Mouse (Mus musculus): ENCODE measurements around the gene Slc2a3. TPM values are rescaled to one million over a fixed set of nuclear protein-coding genes. Genes with fewer than 3 reads are reported as not detected.

The Slc2a3 gene
- 57.0 and 57.4 TPM in 2 replicates for polyA plus RNA-seq (2015; fragmentation: Nextera tagmentation; extraction: Ambion mirVana)

DNA sequence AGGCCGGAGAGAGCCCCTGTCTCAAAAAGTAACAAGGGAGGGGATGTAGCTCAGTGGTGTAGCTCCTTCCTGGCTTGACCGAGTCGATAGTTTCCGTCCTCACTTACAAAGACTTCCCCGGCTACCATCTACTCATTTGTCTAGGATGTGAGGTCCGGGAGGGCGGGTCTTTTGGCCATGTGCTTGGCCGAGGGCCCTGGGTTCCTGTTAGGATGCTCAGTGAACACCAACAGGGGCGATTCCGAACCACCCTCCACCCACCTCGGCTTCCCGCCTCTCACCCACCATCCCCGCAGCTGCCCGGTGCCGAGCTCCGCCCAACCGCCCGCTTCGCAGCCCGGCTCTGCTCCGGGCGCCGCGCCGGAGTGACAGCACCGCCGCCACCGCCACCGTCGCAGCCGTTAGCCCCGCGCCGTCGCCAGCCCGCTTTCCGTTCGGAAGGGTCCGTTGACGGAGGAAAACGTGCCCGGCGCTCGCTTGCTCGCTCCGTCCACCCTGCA, at the start of gene Slc2a3:
Gene Slc2a3, minus strand, starts transcription at position 340 of the 500 bp plus-strand sequence.
- under 1% methylated on average over 45 of the region's 46 CpGs for WGBS
- ATAC-seq, result peak; percentile 82
- peaks cover 2% of the 10 kb centered on the region for H3K4me1 ChIP-seq (ENCODE audit: control insufficient read depth, insufficient read depth, low read depth, low read length)
- peak within 1 kb of the TSS; percentile 83 for H3K9ac ChIP-seq (ENCODE audit: low read depth, low read length)
- H3K27me3 ChIP-seq (replicated peaks; ENCODE audit: control insufficient read depth, insufficient read depth, low read length), result no peaks in the 10 kb centered on the region; the same call in 1 of the 2 replicates
- H3K36me3 ChIP-seq (ENCODE audit: control insufficient read depth, insufficient read depth, low read length), result no peaks in the 10 kb centered on the region
- H3K4me3 ChIP-seq (ENCODE audit: low read length), result peak within 1 kb of the TSS; percentile 56
- no peaks in the 10 kb centered on the region for H3K9me3 ChIP-seq (ENCODE audit: control insufficient read depth, low read length)
- H3K4me2 ChIP-seq (ENCODE audit: low read length), result peak within 1 kb of the TSS; percentile 95
- peak within 1 kb of the TSS; percentile 78 for H3K27ac ChIP-seq (ENCODE audit: low read depth, low read length)

DNA sequence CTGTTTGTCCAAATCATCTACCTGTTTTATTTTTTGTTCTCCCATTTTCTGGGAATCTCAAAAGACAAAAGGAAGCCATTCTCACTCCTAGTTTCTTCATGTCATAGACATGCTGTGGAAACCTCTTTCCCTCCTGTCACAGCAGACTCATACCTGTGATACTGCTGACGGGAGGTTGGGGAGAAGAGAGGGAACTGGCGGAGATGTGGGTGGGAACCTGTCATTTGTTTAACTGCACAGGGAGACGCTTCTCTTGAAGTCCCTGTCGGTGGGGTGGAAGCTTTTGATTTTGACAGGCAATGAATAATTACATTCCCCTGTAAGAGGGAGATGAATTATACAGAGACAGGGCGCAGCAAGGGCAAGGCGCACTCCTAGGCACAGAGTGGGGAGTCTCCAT, 42.3 kb upstream of the Slc2a3 start:
- no peak for ATAC-seq

DNA sequence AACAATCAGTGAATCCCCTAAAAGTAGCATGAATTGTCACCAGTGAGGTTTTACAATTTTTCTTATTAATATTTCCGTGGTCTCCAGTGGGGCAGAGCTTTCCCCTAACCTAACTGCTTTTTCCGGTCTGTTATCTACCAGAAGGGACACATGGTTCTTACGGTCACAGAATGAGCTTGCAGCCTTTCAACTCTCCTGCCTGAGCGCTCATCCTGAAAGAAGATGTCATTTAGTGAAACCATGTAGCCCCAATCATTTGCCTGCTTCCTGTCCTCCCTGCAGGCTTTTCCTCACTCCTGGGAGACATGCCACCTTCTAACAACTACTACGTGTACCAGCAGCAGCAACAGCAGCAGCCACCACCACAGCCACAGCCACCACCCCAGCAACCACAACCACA, 36.1 kb upstream of the Slc2a3 start:
- Histone ChIP-seq H3K4me1 (ENCODE audit: control insufficient read depth, insufficient read depth, low read depth, low read length) (no peaks in the 10 kb centered on the region), H3K4me3 (ENCODE audit: low read length) (no peak overlapping the region), H3K9me3 (ENCODE audit: control insufficient read depth, low read length) (peaks cover 5% of the 10 kb centered on the region), H3K27ac (ENCODE audit: low read depth, low read length) (no peak overlapping the region), H3K36me3 (ENCODE audit: control insufficient read depth, insufficient read depth, low read length) (peaks cover 61% of the 10 kb centered on the region), H3K4me2 (ENCODE audit: low read length) (no peak overlapping the region), H3K27me3 (replicated peaks; ENCODE audit: control insufficient read depth, insufficient read depth, low read length) (no peaks in the 10 kb centered on the region), H3K9ac (ENCODE audit: low read depth, low read length) (no peak overlapping the region)
- WGBS, result 80% methylated on average over 5 of the region's 5 CpGs
- no peak for ATAC-seq

More for the DNA sequence above, 42.3 kb upstream of the Slc2a3 start:
- Histone ChIP-seq H3K9ac (ENCODE audit: low read depth, low read length) (no peak overlapping the region), H3K27me3 (replicated peaks; ENCODE audit: control insufficient read depth, insufficient read depth, low read length) (no peaks in the 10 kb centered on the region), H3K27ac (ENCODE audit: low read depth, low read length) (no peak overlapping the region), H3K4me2 (ENCODE audit: low read length) (no peak overlapping the region), H3K4me3 (ENCODE audit: low read length) (no peak overlapping the region), H3K4me1 (ENCODE audit: control insufficient read depth, insufficient read depth, low read depth, low read length) (no peaks in the 10 kb centered on the region), H3K36me3 (ENCODE audit: control insufficient read depth, insufficient read depth, low read length) (peaks cover 44% of the 10 kb centered on the region), H3K9me3 (ENCODE audit: control insufficient read depth, low read length) (no peaks in the 10 kb centered on the region)
- WGBS, result 67% methylated on average over 6 of the region's 6 CpGs

DNA sequence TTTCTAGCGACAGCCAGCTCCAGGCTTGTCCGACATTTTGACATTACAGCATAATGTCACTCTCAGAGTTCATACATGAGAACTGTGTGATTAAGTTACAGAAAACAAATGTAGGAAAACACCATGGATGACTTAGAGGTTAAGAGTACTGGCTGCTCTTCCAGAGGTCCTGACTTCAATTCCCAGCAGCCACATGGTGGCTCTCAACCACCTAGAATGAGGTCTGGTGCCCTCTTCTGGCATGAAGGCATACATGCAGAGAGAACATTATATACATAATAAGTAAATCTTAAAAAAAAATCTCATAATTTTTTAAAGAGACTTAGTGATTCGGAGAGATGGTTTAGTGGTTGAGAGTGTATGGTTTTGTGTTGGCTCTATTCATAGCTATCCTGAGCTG, 35.5 kb upstream of the Slc2a3 start:
- H3K27ac ChIP-seq (ENCODE audit: low read depth, low read length), result no peak overlapping the region
- H3K27me3 ChIP-seq (replicated peaks; ENCODE audit: control insufficient read depth, insufficient read depth, low read length), result no peaks in the 10 kb centered on the region
- peaks cover 63% of the 10 kb centered on the region for H3K36me3 ChIP-seq (ENCODE audit: control insufficient read depth, insufficient read depth, low read length)
- H3K9me3 ChIP-seq (ENCODE audit: control insufficient read depth, low read length), result peaks cover 5% of the 10 kb centered on the region
- H3K9ac ChIP-seq (ENCODE audit: low read depth, low read length), result no peak overlapping the region
- ATAC-seq, result no peak
- no peak overlapping the region for H3K4me2 ChIP-seq (ENCODE audit: low read length)
- no peak overlapping the region for H3K4me3 ChIP-seq (ENCODE audit: low read length)
- 96% methylated on average over 3 of the region's 3 CpGs for WGBS
- H3K4me1 ChIP-seq (ENCODE audit: control insufficient read depth, insufficient read depth, low read depth, low read length), result no peaks in the 10 kb centered on the region

DNA sequence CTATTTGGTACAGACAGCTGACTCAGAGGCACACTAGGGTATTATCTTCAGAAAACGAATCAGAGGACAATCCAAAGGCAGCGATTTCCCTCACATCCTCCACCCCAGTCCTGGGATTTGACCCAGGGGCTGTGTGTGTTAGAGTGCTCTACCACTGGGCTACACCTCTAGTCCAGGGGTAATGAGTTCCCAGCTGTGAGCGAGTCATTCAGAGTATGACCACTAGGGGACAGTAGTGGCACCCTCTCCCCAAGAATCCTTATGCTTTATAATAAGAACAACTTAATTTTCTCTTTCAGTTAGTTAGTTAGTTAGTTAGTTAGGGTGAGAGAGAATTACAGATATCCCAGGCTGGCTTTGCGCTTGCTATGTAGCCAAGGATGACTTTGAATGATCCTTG, 32.9 kb upstream of the Slc2a3 start:
- Histone ChIP-seq H3K9ac (ENCODE audit: low read depth, low read length) (no peak overlapping the region), H3K36me3 (ENCODE audit: control insufficient read depth, insufficient read depth, low read length) (peaks cover 53% of the 10 kb centered on the region)
- no peak for ATAC-seq

DNA sequence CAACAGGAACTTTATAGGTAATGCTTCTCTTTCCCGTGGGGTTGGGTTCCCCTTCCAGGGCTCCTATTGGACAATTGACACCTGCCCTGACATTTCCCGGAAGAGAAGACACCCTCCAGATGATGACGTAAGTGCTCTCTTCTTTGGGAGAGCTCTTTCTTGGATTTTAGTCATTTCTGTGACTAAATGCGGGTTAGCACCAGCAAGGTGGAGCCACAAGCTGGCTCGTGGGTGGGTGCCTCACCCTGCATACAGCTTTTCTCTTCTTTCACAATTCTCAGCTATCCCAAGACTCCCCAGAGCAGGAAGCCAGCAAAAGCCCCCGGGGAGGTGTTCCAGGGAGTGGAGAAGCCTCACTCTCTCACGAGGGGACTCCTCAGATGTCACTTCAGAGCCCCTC, 31.4 kb upstream of the Slc2a3 start:
- Histone ChIP-seq H3K27me3 (replicated peaks; ENCODE audit: control insufficient read depth, insufficient read depth, low read length) (no peaks in the 10 kb centered on the region), H3K36me3 (ENCODE audit: control insufficient read depth, insufficient read depth, low read length) (peaks cover 39% of the 10 kb centered on the region), H3K9me3 (ENCODE audit: control insufficient read depth, low read length) (peaks cover 5% of the 10 kb centered on the region), H3K27ac (ENCODE audit: low read depth, low read length) (no peak overlapping the region), H3K4me2 (ENCODE audit: low read length) (no peak overlapping the region), H3K9ac (ENCODE audit: low read depth, low read length) (no peak overlapping the region), H3K4me3 (ENCODE audit: low read length) (no peak overlapping the region), H3K4me1 (ENCODE audit: control insufficient read depth, insufficient read depth, low read depth, low read length) (no peaks in the 10 kb centered on the region)
- 89% methylated on average over 7 of the region's 7 CpGs for WGBS
- ATAC-seq, result no peak

More for the DNA sequence above, 32.9 kb upstream of the Slc2a3 start:
- no peaks in the 10 kb centered on the region for H3K27me3 ChIP-seq (replicated peaks; ENCODE audit: control insufficient read depth, insufficient read depth, low read length)
- no peak overlapping the region for H3K4me3 ChIP-seq (ENCODE audit: low read length)
- H3K4me2 ChIP-seq (ENCODE audit: low read length), result no peak overlapping the region
- H3K9me3 ChIP-seq (ENCODE audit: control insufficient read depth, low read length), result peaks cover 5% of the 10 kb centered on the region
- WGBS, result 64% methylated on average over 4 of the region's 4 CpGs
- no peak overlapping the region for H3K27ac ChIP-seq (ENCODE audit: low read depth, low read length)
- no peaks in the 10 kb centered on the region for H3K4me1 ChIP-seq (ENCODE audit: control insufficient read depth, insufficient read depth, low read depth, low read length)

DNA sequence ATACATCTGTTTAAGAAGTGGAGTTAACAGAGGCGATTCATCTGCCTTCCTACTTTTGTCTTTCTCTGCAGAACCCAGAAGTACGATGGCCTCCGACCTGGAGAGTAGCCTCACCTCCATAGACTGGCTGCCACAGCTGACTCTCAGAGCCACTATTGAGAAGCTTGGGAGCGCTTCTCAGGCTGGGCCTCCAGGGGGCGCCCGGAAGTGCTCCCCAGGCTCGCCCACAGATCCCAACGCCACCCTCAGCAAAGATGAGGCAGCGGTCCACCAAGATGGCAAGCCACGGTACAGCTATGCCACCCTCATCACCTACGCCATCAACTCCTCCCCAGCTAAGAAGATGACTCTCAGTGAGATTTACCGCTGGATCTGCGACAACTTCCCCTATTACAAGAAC, 26.6 kb upstream of the Slc2a3 start:
- H3K27me3 ChIP-seq (replicated peaks; ENCODE audit: control insufficient read depth, insufficient read depth, low read length), result no peaks in the 10 kb centered on the region
- no peak overlapping the region for H3K27ac ChIP-seq (ENCODE audit: low read depth, low read length)
- no peaks in the 10 kb centered on the region for H3K9me3 ChIP-seq (ENCODE audit: control insufficient read depth, low read length)
- no peak for ATAC-seq
- peaks cover 11% of the 10 kb centered on the region; the same call in 1 of the 2 replicates for H3K36me3 ChIP-seq (ENCODE audit: control insufficient read depth, insufficient read depth, low read length)
- H3K4me3 ChIP-seq (ENCODE audit: low read length), result no peak overlapping the region
- peaks cover 14% of the 10 kb centered on the region for H3K4me1 ChIP-seq (ENCODE audit: control insufficient read depth, insufficient read depth, low read depth, low read length)
- no peak overlapping the region for H3K4me2 ChIP-seq (ENCODE audit: low read length)
- 43% methylated on average over 13 of the region's 13 CpGs for WGBS
- H3K9ac ChIP-seq (ENCODE audit: low read depth, low read length), result no peak overlapping the region

DNA sequence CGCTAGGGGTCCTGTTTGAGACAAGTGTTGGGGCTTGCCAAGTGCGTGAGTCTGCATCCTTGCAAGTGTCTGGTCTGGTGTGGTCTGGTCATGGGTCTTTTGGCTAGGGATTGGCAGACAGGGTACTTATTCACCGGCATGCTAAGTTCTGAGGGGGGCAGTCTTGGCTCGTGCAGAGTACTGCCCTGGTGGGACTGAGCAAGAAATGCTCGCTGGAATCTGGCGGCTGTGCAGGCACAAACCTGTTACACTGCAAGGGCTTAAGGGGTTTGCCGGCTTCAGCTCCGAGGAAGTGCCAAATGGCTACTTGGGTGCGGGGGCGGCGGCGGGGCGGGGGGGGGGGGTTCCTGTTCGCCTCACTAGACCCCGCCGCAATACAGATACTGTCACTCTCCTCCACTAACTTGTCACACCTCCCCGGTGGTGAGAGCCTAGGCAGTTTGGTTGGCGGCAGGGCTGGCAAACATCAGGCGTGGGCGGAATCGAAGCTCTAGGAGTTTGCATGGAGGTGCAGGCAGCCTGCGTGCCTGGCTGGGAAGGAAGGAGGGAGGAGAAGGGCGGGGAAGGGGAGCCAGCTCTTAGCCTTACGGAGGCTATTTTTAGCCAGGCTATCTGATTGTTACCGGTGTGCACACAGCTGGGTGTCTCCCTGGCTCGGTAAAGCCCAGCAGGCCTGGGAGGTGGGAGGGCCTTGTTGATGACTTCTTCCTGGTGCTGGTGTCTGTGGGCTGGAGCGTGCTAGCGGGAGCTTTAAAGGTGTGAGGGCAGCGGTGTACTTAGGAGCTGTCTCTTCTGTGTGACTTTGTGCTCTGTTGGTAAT, 24.7 kb upstream of the Slc2a3 start:
- H3K4me2 ChIP-seq (ENCODE audit: low read length), result peak overlapping the region; percentile 76
- WGBS, result 6% methylated on average over 27 of the region's 29 CpGs
- peak overlapping the region; percentile 45 for H3K4me3 ChIP-seq (ENCODE audit: low read length)
- no peaks in the 10 kb centered on the region for H3K9me3 ChIP-seq (ENCODE audit: control insufficient read depth, low read length)
- ATAC-seq, result peak; percentile 80
- peak overlapping the region; percentile 57 for H3K27ac ChIP-seq (ENCODE audit: low read depth, low read length)
- H3K36me3 ChIP-seq (ENCODE audit: control insufficient read depth, insufficient read depth, low read length), result peaks cover 5% of the 10 kb centered on the region; the same call in 1 of the 2 replicates
- no peaks in the 10 kb centered on the region for H3K27me3 ChIP-seq (replicated peaks; ENCODE audit: control insufficient read depth, insufficient read depth, low read length)
- H3K9ac ChIP-seq (ENCODE audit: low read depth, low read length), result peak overlapping the region; percentile 67
- H3K4me1 ChIP-seq (ENCODE audit: control insufficient read depth, insufficient read depth, low read depth, low read length), result peaks cover 26% of the 10 kb centered on the region

DNA sequence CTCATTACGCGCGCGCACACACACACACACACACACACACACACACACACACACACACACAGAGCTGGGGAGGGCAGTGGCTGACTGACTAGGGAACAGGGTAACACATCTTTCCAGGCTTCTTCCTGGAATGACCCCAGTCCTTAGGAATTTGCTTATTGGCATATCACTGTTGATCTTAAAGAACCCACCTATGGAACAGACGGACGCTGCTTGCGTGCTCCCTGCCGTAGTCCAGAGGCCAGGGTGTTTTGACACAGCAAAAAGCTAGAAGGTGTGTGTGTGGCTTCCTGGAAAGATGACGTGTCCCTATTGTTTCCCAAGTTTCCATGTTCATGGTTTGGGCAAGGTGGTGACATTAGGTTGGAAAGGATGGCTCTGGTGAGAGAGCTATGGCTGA, 23.7 kb upstream of the Slc2a3 start:
- Histone ChIP-seq H3K9ac (ENCODE audit: low read depth, low read length) (no peak overlapping the region), H3K27me3 (replicated peaks; ENCODE audit: control insufficient read depth, insufficient read depth, low read length) (no peaks in the 10 kb centered on the region), H3K27ac (ENCODE audit: low read depth, low read length) (no peak overlapping the region), H3K36me3 (ENCODE audit: control insufficient read depth, insufficient read depth, low read length) (peaks cover 5% of the 10 kb centered on the region; the same call in 1 of the 2 replicates), H3K4me1 (ENCODE audit: control insufficient read depth, insufficient read depth, low read depth, low read length) (peaks cover 30% of the 10 kb centered on the region), H3K4me3 (ENCODE audit: low read length) (no peak overlapping the region), H3K9me3 (ENCODE audit: control insufficient read depth, low read length) (no peaks in the 10 kb centered on the region), H3K4me2 (ENCODE audit: low read length) (no peak overlapping the region; the same call in 1 of the 2 replicates)
- 94% methylated on average over 9 of the region's 9 CpGs for WGBS
- no peak for ATAC-seq
